ENCODE assay signal across 8 mouse cellular contexts in genomic region chr1:192091806-192092772, GRCm38 (mm10). TPM values are rescaled to one million over a fixed set of nuclear protein-coding genes. Genes with fewer than 3 reads are reported as not detected.
DNase-seq lines count a peak whose midpoint lies in the region; ATAC-seq lines count a peak whose summit lies in the region.

TSS of gene Traf5 (minus strand) at chr1:192092559.

- peaks cover 37% of the 10 kb centered on the region for H3K27me3 ChIP-seq in hindbrain, embryonic 10.5 days (ENCODE audit: insufficient read depth, poor library complexity, severe bottlenecking)

- H3K4me1 ChIP-seq in hindbrain, embryonic 10.5 days (replicated peaks), result peaks cover 20% of the 10 kb centered on the region

- peak within 1 kb of the TSS; percentile 66 for H3K4me3 ChIP-seq in hindbrain, embryonic 10.5 days

- peak within 1 kb of the TSS; percentile 83 for H3K27ac ChIP-seq in hindbrain, embryonic 10.5 days

- 3% methylated on average over 63 of the region's 63 CpGs for WGBS in hindbrain, embryonic 10.5 days

- no peaks in the 10 kb centered on the region for H3K9me3 ChIP-seq in hindbrain, embryonic 10.5 days

- H3K36me3 ChIP-seq in hindbrain, embryonic 10.5 days, result no peaks in the 10 kb centered on the region

- DNase-seq in MEL-GATA-1-ER (ENCODE audit: extremely low read depth, low read depth), result peak; percentile 59
- DNase-seq in cerebellum, adult 8-10 months, result peak; percentile 83
- DNase-seq in hindbrain, embryonic 10.5 days (ENCODE audit: low spot score), result peak; percentile 94
- DNase-seq in layer of hippocampus, postnatal 10 days (ENCODE audit: low spot score in 2 of 2), result peak; percentile 92 to 94
- peak; percentile 99 for DNase-seq in lung, postnatal 10 days
- DNase-seq in ovary, postnatal 36 days (ENCODE audit: low spot score), result peak; percentile 98
- DNase-seq in thymus, postnatal 25 days, result peak; percentile 99

- peak; percentile 83 for ATAC-seq in frontal cortex, adult (ENCODE audit: low TSS enrichment)

RNA-seq across cellular contexts. Expression of gene Traf5, which starts in this region (rescaled TPM):
- 2.4 and 5.6 TPM in 2 replicates for polyA plus RNA-seq in hindbrain, embryonic 10.5 days (2016; fragmentation: Nextera tagmentation; extraction: Ambion mirVana)
- 1 to 10 TPM; 3.1 to 3.3 TPM for total RNA-seq in layer of hippocampus, postnatal 10 days (2021)

Comparison
In these comparisons a context has a peak if more than half of its experiments do, and no peak if none do; other contexts are left out.
1. Peak in every context shown above with its lines: DNase-seq, ATAC-seq, H3K4me3 ChIP-seq and H3K27ac ChIP-seq.